Mouse (Mus musculus): Measurements from ENCODE around the gene Grm7.

Grm7 gene

DNA sequence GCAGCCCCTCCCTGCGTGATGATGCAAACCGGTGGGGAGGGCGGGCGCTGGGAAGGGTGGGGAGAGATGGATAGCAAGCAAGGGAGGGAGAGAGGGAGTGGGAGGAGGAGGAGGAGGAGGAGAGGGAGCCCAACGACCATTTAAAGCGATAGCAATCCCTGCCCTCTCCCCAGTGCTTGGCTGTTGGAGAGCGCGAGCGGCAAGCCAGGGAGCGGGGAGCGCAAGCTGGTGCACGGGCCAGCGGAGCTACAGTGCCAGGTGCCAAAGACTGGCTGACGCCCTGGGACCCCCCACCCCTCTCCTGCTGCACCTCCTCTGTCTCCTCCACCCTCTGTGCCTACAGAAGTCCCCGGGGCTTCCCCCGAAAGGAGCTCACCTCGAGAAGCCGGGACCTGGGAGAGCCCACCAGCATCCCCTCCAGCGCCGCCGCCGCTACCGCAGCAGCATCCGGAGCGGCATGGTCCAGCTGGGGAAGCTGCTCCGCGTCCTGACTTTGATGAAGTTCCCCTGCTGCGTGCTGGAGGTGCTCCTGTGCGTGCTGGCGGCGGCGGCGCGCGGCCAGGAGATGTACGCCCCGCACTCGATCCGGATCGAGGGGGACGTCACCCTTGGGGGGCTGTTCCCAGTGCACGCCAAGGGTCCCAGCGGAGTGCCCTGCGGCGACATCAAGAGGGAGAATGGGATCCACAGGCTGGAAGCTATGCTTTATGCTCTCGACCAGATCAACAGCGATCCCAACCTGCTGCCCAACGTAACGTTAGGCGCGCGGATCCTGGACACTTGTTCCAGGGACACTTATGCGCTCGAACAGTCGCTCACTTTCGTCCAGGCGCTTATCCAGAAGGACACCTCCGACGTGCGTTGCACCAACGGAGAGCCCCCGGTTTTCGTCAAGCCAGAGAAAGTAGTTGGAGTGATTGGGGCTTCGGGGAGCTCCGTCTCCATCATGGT is at the start of gene Grm7:
Gene Grm7, plus strand, starts transcription at position 171 of the 951 bp plus-strand sequence.
- DNase-seq (ENCODE audit: low read depth, low spot score) = peak; percentile 25

- DNase-seq (ENCODE audit: low read depth, low spot score) = no peak
Observed at GRCm38 (mm10) chr6:110645041-110645410, 355 bp upstream of the Grm7 start.

DNA sequence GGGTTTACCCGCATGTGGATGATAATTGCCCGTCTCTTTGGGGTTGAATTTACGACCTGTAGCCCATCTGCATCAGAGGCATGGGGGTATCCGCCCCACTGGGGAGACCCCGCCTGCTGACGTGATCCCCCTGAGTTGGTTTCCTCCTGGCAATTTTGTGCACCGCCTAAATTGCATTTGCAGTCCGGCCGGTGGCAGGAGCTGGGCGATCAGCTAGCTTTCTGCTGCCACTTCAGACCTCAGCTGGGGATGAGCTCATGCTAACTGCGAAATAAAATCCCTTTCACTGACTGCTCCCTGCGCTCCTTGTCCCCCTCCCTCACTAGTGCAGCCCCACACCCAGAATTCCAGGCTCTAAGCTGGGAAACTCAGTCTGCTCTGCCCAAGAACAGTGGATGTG is 1.5 kb downstream of the Grm7 start:
- no peak for DNase-seq (ENCODE audit: low read depth, low spot score)

GRCm38 (mm10) chr6:110649227-110649626 is 3.8 kb downstream of the Grm7 start:
- no peak for DNase-seq (ENCODE audit: low read depth, low spot score)

- DNase-seq (ENCODE audit: low read depth, low spot score) = no peak
Observed at GRCm38 (mm10) chr6:110653361-110654001, 8.1 kb downstream of the Grm7 start.

DNA sequence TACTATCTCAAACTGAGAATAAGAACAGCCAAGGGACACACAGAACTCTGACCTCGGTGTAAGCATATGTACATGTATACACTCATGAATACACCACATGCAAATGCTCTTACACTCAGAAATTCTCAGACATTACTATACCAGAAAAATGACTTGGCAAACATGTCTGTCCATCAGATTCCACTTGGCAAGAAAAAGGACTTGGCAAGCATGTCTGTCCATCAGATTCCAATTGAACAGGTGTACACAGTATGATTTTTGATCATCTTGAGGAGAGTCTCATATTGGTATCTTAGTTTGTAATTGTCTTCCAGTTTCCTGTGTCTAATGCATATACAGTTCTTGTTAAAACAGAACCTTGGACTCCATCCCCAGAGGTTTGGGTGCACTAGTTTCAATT is 19.1 kb downstream of the Grm7 start:
- DNase-seq (ENCODE audit: low read depth, low spot score) = no peak

DNA sequence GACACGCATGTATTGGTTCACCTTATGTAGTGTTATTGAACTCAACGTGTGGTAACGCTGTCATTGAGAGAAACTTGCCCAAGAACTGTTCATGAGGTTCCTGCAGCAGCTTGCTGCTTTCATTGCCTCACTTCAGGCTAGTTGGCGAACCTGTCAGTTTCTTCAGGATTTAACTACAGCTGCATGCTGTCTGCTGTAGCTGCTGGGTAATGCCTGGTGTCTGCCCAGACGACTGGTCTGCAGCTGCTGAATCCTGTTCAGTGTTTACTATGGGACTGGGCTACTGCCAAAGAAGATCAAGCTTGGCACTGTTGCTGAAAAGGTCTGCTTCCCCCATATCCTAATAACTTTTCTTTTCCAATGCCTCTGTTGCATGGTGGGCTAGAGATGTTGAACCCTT is 23.1 kb downstream of the Grm7 start:
- no peak for DNase-seq (ENCODE audit: low read depth, low spot score)

- no peak for DNase-seq (ENCODE audit: low read depth, low spot score)
Observed at GRCm38 (mm10) chr6:110690954-110691353, 45.6 kb downstream of the Grm7 start.

- DNase-seq (ENCODE audit: low read depth, low spot score) = no peak
Observed at GRCm38 (mm10) chr6:110709763-110710162, 64.4 kb downstream of the Grm7 start.

GRCm38 (mm10) chr6:110714943-110715342 is 69.6 kb downstream of the Grm7 start:
- DNase-seq (ENCODE audit: low read depth, low spot score) = no peak

GRCm38 (mm10) chr6:110723371-110723770 is 78.0 kb downstream of the Grm7 start:
- no peak for DNase-seq (ENCODE audit: low read depth, low spot score)

DNA sequence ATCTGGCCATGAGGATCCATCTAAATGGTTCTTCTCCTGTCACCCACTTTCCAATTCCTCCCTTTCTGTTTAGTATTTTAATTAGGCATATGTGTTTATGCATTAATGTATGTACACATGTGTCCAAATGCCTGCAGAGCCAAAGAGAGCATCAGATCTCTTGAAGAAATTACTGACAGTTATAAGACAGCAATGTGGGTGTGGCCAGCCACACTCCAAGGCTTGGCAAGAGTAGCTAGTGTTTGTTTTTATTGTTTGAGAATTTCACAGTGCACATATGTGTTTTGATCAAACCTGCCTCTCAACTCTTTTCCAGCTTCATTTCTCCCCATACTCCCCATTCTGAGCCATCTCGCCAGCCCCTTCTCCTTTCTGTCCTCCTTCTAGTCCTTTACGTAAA is 88.5 kb downstream of the Grm7 start:
- DNase-seq (ENCODE audit: low read depth, low spot score) = no peak

DNA sequence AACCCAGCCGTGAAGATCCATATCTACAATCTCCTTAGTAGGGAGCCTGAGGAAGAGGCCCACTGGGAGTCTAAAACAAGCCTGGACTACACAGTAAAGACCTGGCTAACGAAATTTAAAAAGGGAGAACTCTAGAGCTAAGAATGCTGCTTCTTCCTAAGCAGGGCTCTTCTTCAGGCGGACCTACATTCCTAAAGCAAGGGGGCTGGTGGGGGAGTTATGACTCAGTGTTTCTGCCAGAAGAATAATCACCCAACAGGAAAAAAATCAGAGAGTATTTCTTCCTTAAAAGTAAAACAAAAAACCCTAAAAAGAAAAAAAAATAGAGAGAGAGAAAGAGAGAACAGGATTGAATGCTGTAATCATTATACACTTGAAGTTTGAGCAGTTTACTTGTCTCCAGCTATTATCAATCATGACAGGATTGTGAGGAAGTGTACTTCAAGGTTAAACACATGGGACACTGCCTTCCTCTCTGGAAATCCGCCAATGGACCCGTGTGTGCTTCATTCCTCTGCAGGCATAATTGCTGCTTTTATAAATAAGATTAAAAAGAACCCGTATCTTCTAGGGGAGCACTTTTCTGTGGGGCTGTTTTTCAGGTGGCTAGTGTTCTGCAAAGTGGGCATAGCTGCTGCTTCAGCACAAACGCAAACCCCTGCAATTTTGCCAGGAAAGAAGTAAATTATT is 98.7 kb downstream of the Grm7 start:
- no peak for DNase-seq (ENCODE audit: low read depth, low spot score)

DNA sequence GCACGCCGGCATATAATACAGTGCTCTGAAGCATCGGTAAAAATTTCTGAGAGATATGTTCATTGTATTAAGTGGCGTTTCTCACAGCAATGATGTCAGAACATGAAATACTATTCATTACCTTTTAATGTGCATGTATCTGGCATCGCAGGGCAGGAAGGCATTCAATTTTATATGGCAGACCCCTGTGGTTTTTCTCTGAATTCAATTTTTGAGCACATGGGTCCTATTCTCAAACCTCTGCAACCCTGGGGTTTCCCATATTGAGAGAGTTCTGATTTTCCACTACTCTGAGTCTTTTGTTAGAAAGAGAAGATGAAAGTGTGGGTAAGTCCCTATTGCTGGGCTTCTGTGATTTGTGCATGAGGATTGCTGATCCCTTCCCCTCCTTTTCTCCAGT is 110.5 kb downstream of the Grm7 start:
- no peak for DNase-seq (ENCODE audit: low read depth, low spot score)

DNA sequence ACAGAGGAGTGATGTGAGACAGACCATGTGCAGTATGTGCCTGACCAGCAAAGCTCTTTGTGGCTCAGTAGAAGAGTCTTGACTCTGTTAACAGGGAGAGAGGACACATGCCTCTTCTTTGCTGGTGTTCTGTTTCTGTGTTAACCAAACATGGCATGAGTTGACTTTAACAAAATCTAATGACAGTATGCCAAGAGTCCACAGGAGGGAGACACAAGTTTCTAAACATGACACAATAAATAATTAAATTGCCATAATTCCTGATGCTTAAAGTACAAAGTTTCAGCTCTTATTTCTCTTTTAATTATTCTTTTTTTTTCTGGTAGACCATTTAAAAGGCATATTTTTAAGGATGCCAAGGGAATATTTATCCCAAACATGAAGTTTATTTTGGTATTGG is 124.2 kb downstream of the Grm7 start:
- DNase-seq (ENCODE audit: low read depth, low spot score) = no peak

GRCm38 (mm10) chr6:110772652-110773051 is 127.3 kb downstream of the Grm7 start:
- no peak for DNase-seq (ENCODE audit: low read depth, low spot score)

DNA sequence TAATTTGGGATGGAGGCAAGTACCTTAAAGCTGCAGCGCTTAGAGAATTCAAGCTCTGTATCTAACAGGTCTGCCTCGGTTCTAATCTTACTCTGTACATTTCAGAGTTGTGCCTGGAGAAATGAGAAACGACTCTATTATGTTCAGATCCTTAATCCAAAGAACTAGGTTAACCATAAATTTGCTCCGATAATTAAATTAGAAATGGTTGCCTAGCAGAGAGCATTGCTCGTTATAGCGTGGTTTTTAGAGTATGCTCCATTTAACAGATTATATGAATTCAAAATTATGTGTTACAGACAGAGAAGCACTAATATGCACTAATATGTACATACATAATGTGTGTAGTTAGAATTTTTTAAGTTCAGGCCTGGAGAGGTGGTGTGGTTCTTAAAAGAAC is 130.7 kb downstream of the Grm7 start:
- no peak for DNase-seq (ENCODE audit: low read depth, low spot score)

GRCm38 (mm10) chr6:110785497-110785928 is 140.1 kb downstream of the Grm7 start:
- DNase-seq (ENCODE audit: low read depth, low spot score) = peak; percentile 64

- DNase-seq (ENCODE audit: low read depth, low spot score) = no peak
Observed at GRCm38 (mm10) chr6:110792696-110793095, 147.3 kb downstream of the Grm7 start.

DNA sequence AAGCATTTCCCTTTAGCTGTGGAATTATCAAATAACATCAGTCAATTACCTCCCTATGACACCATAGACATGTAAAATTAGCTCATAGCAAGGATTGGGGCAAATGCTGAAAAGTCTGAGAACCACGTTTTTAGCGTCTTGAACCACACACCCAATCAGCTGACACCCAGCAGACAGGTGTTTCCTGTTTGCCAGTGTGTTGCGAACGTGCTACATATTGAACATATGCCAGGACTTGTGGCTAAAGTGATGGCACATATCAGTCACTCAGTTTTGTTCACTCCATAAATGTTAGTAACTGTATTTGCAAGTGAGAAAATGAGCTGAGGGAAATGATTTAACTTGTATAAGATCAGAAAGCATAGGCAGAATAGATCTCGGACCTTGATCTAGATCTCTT is 162.1 kb downstream of the Grm7 start:
- no peak for DNase-seq (ENCODE audit: low read depth, low spot score)

DNA sequence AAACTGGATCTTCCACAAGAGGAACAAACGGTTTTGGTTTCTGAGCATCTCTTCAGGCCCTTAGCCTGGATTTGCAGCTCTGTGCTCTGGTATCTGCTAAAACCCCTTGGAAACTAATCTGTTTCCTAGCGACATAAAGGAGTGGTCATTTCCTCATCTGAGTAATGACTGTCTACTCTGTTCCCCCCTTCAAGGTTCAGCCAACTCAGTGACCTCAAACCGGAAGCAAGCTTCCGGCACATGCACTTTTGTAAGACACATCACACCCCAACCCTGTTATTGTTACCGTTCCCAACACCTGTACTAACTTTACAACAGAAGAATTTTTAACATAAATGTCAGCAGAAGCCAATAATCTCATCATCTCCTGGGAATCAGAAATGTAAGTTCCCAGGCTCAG is 166.8 kb downstream of the Grm7 start:
- no peak for DNase-seq (ENCODE audit: low read depth, low spot score)

DNA sequence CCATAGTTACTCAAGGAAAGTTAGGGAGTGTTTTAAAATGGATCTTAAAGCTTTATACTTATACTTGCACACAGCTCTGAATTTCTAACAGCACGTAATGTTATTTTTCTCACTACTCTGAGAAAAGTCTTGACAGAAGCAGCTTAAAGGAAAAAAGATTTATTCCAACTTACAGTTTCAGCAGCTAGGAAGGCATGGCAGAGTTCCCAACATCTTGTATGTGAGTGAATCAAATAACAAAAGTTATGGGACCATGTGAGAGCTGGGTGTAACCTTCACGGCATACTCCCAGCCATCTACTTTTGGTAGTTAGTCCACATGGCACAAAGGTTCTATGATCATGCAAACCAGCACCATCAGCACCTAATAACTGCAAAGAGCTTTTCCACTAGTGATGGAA is 172.9 kb downstream of the Grm7 start:
- DNase-seq (ENCODE audit: low read depth, low spot score) = no peak
